Mouse (Mus musculus) thymus, postnatal 0 days (tissue): ENCODE data around the gene Aplnr. TPM values are rescaled to one million over a fixed set of nuclear protein-coding genes. Genes with fewer than 3 reads are reported as not detected.

Experiments
- DNase-seq: peaks from one replicate; pipeline ENCODE4 v3.0.0-alpha.2; 2015; ENCODE audit warnings: low spot score
- polyA plus RNA-seq: library from polyadenylated mRNA; unstranded; fragments of >200 nt; fragmentation: Nextera tagmentation; extraction: Ambion mirVana; gene quantifications from 2 replicates; pipeline ENCODE4 v1.2.1, GENCODE M21; 2015

The Aplnr gene
- polyA plus RNA-seq, 1 experiment from 2014 or later, result 19.9 TPM

- DNase-seq, result no peak
Observed at GRCm38 (mm10) chr2:85136831-85137520, 951 bp downstream of the Aplnr start.

GRCm38 (mm10) chr2:85137601-85138140 lies 1.6 kb downstream of the Aplnr start:
- DNase-seq, result no peak

GRCm38 (mm10) chr2:85138143-85138542 lies 2.1 kb downstream of the Aplnr start:
- no peak for DNase-seq

- no peak for DNase-seq
Observed at GRCm38 (mm10) chr2:85139393-85139792, 3.4 kb downstream of the Aplnr start.

GRCm38 (mm10) chr2:85139846-85140245 lies 3.8 kb downstream of the Aplnr start:
- DNase-seq, result no peak

GRCm38 (mm10) chr2:85140833-85141232 lies 4.8 kb downstream of the Aplnr start:
- no peak for DNase-seq

- DNase-seq, result no peak
Observed at GRCm38 (mm10) chr2:85144908-85145307, 8.9 kb downstream of the Aplnr start.

GRCm38 (mm10) chr2:85145346-85145745 lies 9.3 kb downstream of the Aplnr start:
- no peak for DNase-seq

GRCm38 (mm10) chr2:85147481-85147880 lies 11.5 kb downstream of the Aplnr start:
- no peak for DNase-seq

- no peak for DNase-seq
Observed at GRCm38 (mm10) chr2:85150373-85150772, 14.3 kb downstream of the Aplnr start.

GRCm38 (mm10) chr2:85151233-85151632 lies 15.2 kb downstream of the Aplnr start:
- no peak for DNase-seq

- no peak for DNase-seq
Observed at GRCm38 (mm10) chr2:85155334-85155733, 19.3 kb downstream of the Aplnr start.

GRCm38 (mm10) chr2:85156136-85156535 lies 20.1 kb downstream of the Aplnr start:
- no peak for DNase-seq

GRCm38 (mm10) chr2:85157382-85157781 lies 21.4 kb downstream of the Aplnr start:
- DNase-seq, result no peak

GRCm38 (mm10) chr2:85160901-85161637 lies 25.0 kb downstream of the Aplnr start:
- no peak for DNase-seq

GRCm38 (mm10) chr2:85161638-85162093 lies 25.6 kb downstream of the Aplnr start:
- no peak for DNase-seq

- no peak for DNase-seq
Observed at GRCm38 (mm10) chr2:85163311-85164047, 27.5 kb downstream of the Aplnr start.

- no peak for DNase-seq
Observed at GRCm38 (mm10) chr2:85167624-85168023, 31.6 kb downstream of the Aplnr start.

GRCm38 (mm10) chr2:85168327-85168726 lies 32.3 kb downstream of the Aplnr start:
- DNase-seq, result no peak

GRCm38 (mm10) chr2:85172071-85172762 lies 36.2 kb downstream of the Aplnr start:
- DNase-seq, result no peak

GRCm38 (mm10) chr2:85172763-85173103 lies 36.7 kb downstream of the Aplnr start:
- no peak for DNase-seq
